In genomic region chr12:51691845-51692632, GRCm38 (mm10) we compare ENCODE assay signal across 1 mouse cellular context.
A peak's percentile ranks its signal among the peaks of the same experiment; 100 is the strongest.
TF ChIP-seq lines count a peak whose summit lies in the region.

Gene Strn3, minus strand, starts transcription at chr12:51691897.

TF ChIP-seq in CH12.LX, 34 proteins besides CTCF, POLR2A, EP300 and RAD21 (continued from another document):
- TF ChIP-seq ZNF384 (IDR thresholded peaks at IDR 0.05; ENCODE audit: low read depth, low read length): peak; percentile 87
- peak; percentile 99 for TF ChIP-seq NRF1 (IDR thresholded peaks at IDR 0.05; ENCODE audit: low read depth, low read length)
- peak; percentile 67 for TF ChIP-seq HCFC1 (IDR thresholded peaks at IDR 0.05; ENCODE audit: low read depth, low read length)
- TF ChIP-seq ZMIZ1 (IDR thresholded peaks at IDR 0.05; ENCODE audit: low read depth, low read length): peak; percentile 91
- TF ChIP-seq NELFE (IDR thresholded peaks at IDR 0.05; ENCODE audit: low read depth, low read length): peak; percentile 93
